Mouse (Mus musculus): ENCODE results near the gene Gnptab.

GRCm38 (mm10) chr10:88427998-88428397 lies 49.1 kb downstream of the Gnptab start:
- no peak for TF ChIP-seq HCFC1 (IDR thresholded peaks at IDR 0.05; ENCODE audit: borderline replicate concordance, insufficient read depth, low read length)
- no peak for TF ChIP-seq MAFK (IDR thresholded peaks at IDR 0.05; ENCODE audit: insufficient read depth, low read depth, low read length)
- TF ChIP-seq ZNF384 (IDR thresholded peaks at IDR 0.05; ENCODE audit: low read depth, low read length) = no peak
- TF ChIP-seq CHD2 (IDR thresholded peaks at IDR 0.05; ENCODE audit: low read depth, low read length) = no peak
- TF ChIP-seq ZC3H11A (IDR thresholded peaks at IDR 0.05; ENCODE audit: borderline replicate concordance, low read depth, low read length) = no peak

Data from ES-E14 (cell line).